Mouse (Mus musculus): ENCODE data around the gene Cplx3. TPM values are rescaled to one million over a fixed set of nuclear protein-coding genes. Genes with fewer than 3 reads are reported as not detected.

Cplx3 gene
- polyA plus RNA-seq, 2 experiments, result not detected

GRCm38 (mm10) chr9:57638651-57639459 is 32.8 kb upstream of the Cplx3 start:
- DNase-seq (ENCODE audit: low read depth in 3 of 3, low spot score in 3 of 3) (peak in 2 of 3 experiments; percentile 49 to 62), ATAC-seq (ENCODE audit: insufficient read depth) (peak; percentile 81)
- Histone ChIP-seq H3K4me2 (ENCODE audit: low read depth) (peak overlapping the region; percentile 75), H3K4me1 (replicated peaks; ENCODE audit: control insufficient read depth in 2 of 2, insufficient read depth in 2 of 2, low read length in 1 of 2) (peaks cover 66 to 70% of the 10 kb centered on the region in 2 experiments), H3K9ac (replicated peaks) (peak overlapping the region; percentile 51), H3K27me3 (ENCODE audit: control insufficient read depth, insufficient read depth, low read length) (no peaks in the 10 kb centered on the region), H3K4me3 (ENCODE audit: insufficient read depth in 1 of 2, low read depth in 2 of 2, low read length in 2 of 2) (0 out of 4 replicates have a peak overlapping the region, but pooled peaks of 1 of the 2 experiments have one; percentile 10), H3K9me3 (ENCODE audit: control insufficient read depth, low read length) (no peaks in the 10 kb centered on the region), H3K27ac (peak overlapping the region; percentile 52), H3K36me3 (replicated peaks; ENCODE audit: control insufficient read depth, insufficient read depth, low read depth) (no peaks in the 10 kb centered on the region)
- TF ChIP-seq CTCF (IDR thresholded peaks at IDR 0.05; ENCODE audit: low read depth) (no peak), EP300 (IDR thresholded peaks at IDR 0.05; ENCODE audit: low read depth) (no peak)
- WGBS (ENCODE audit: insufficient replicate concordance), result 12% methylated on average over 8 of the region's 8 CpGs

DNA sequence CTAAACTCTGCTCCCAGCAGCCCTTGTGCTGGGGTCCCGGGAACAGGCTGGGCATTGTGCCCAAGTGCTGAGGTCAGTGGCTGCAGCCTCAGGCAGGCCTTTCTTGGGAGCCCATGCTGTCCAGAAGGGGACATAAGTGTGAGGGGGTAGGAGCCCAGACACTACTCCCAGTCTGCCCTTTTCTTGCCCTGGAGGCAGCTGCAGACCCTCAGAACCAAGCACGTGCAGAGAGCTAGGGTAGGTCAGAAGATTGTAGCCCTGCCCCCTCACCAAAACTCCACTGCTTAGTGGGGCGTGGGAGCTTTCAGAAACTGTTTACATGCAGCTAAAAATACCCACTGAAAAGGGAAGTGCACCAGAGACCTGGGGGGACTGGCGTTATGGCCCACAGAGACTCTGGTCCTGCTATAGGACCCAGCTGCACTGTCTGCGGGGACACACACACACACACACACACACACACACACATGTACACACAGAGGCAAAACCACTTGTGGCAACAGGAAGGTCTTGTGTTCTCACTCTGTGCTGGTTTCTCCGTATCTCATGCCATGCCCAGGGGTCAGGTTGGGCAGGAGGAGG is 31.8 kb upstream of the Cplx3 start:
- no peaks in the 10 kb centered on the region for H3K9me3 ChIP-seq (ENCODE audit: control insufficient read depth, low read length)
- peak overlapping the region; percentile 75 for H3K4me2 ChIP-seq (ENCODE audit: low read depth)
- H3K36me3 ChIP-seq (replicated peaks; ENCODE audit: control insufficient read depth, insufficient read depth, low read depth), result no peaks in the 10 kb centered on the region
- H3K27me3 ChIP-seq (ENCODE audit: control insufficient read depth, insufficient read depth, low read length), result no peaks in the 10 kb centered on the region
- H3K27ac ChIP-seq, result no peak overlapping the region
- peaks cover 62 to 65% of the 10 kb centered on the region in 2 experiments for H3K4me1 ChIP-seq (replicated peaks; ENCODE audit: control insufficient read depth in 2 of 2, insufficient read depth in 2 of 2, low read length in 1 of 2)
- no peak for TF ChIP-seq EP300 (IDR thresholded peaks at IDR 0.05; ENCODE audit: low read depth)
- H3K4me3 ChIP-seq (ENCODE audit: insufficient read depth in 1 of 2, low read depth in 2 of 2, low read length in 2 of 2), result no peak overlapping the region
- no peak for ATAC-seq (ENCODE audit: insufficient read depth)
- WGBS (ENCODE audit: insufficient replicate concordance), result 15% methylated on average over 6 of the region's 6 CpGs
- DNase-seq (ENCODE audit: low read depth in 3 of 3, low spot score in 3 of 3), result no peak
- H3K9ac ChIP-seq (replicated peaks), result no peak overlapping the region; the same call in 1 of the 2 replicates

DNA sequence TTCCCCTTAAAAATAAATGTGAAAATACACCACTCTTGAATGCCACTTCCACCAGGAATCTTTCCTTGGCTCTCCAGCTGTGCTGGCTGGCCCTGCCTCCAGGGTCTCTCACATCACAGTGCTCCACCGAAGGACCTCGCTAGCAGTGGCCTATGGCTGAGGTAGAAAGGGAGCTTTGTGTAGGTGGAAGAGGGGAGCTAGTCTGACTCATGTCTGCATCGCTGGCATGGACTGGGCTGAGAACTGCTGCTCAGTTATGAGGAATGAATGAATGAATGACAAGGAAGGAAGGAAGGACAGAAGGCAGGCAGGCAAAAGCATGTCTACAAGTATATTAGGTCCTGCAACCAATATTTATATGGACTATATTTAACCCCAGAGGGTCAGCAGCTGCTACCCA is 31.2 kb upstream of the Cplx3 start:
- no peak overlapping the region for H3K27ac ChIP-seq
- H3K4me1 ChIP-seq (replicated peaks; ENCODE audit: control insufficient read depth in 2 of 2, insufficient read depth in 2 of 2, low read length in 1 of 2), result peaks cover 57 to 61% of the 10 kb centered on the region in 2 experiments
- TF ChIP-seq EP300 (IDR thresholded peaks at IDR 0.05; ENCODE audit: low read depth) (no peak), CTCF (IDR thresholded peaks at IDR 0.05; ENCODE audit: low read depth) (no peak)
- no peak overlapping the region for H3K9ac ChIP-seq (replicated peaks)
- no peaks in the 10 kb centered on the region for H3K27me3 ChIP-seq (ENCODE audit: control insufficient read depth, insufficient read depth, low read length)
- no peak overlapping the region for H3K4me3 ChIP-seq (ENCODE audit: insufficient read depth in 1 of 2, low read depth in 2 of 2, low read length in 2 of 2)
- no peaks in the 10 kb centered on the region for H3K9me3 ChIP-seq (ENCODE audit: control insufficient read depth, low read length)
- no peak overlapping the region for H3K4me2 ChIP-seq (ENCODE audit: low read depth)
- 51% methylated on average over 3 of the region's 3 CpGs for WGBS (ENCODE audit: insufficient replicate concordance)
- DNase-seq (ENCODE audit: low read depth in 3 of 3, low spot score in 3 of 3) (no peak), ATAC-seq (ENCODE audit: insufficient read depth) (no peak)
- no peaks in the 10 kb centered on the region for H3K36me3 ChIP-seq (replicated peaks; ENCODE audit: control insufficient read depth, insufficient read depth, low read depth)

- 36% methylated on average over 4 of the region's 4 CpGs for WGBS (ENCODE audit: insufficient replicate concordance)
- H3K27me3 ChIP-seq (ENCODE audit: control insufficient read depth, insufficient read depth, low read length), result no peaks in the 10 kb centered on the region
- no peak overlapping the region for H3K27ac ChIP-seq
- no peak for TF ChIP-seq EP300 (IDR thresholded peaks at IDR 0.05; ENCODE audit: low read depth)
- TF ChIP-seq CTCF (IDR thresholded peaks at IDR 0.05; ENCODE audit: low read depth), result peak; percentile 51
- H3K36me3 ChIP-seq (replicated peaks; ENCODE audit: control insufficient read depth, insufficient read depth, low read depth), result peaks cover 21% of the 10 kb centered on the region
- H3K4me1 ChIP-seq (replicated peaks; ENCODE audit: control insufficient read depth in 2 of 2, insufficient read depth in 2 of 2, low read length in 1 of 2), result peaks cover 20 to 24% of the 10 kb centered on the region in 2 experiments
- H3K9me3 ChIP-seq (ENCODE audit: control insufficient read depth, low read length), result no peaks in the 10 kb centered on the region
- H3K4me2 ChIP-seq (ENCODE audit: low read depth), result no peak overlapping the region
- DNase-seq (ENCODE audit: low read depth in 3 of 3, low spot score in 3 of 3) (no peak), ATAC-seq (ENCODE audit: insufficient read depth) (peak; percentile 9; the same call in 1 of the 2 replicates)
- no peak overlapping the region for H3K4me3 ChIP-seq (ENCODE audit: insufficient read depth in 1 of 2, low read depth in 2 of 2, low read length in 2 of 2)
- H3K9ac ChIP-seq (replicated peaks), result no peak overlapping the region
Observed at GRCm38 (mm10) chr9:57633481-57634024, 27.5 kb upstream of the Cplx3 start.
